Mouse (Mus musculus) urinary bladder, postnatal 25 days (tissue): ENCODE measurements at regions not wholly inside any gene's neighbourhood (a gene's known extent, or its start where the extent isn't known, plus 50 kb on each side); places are given as distances from the start of the nearest gene placed in this dataset.
A peak's percentile ranks its signal among the peaks of the same experiment; 100 is the strongest.

ENCODE experiments used
- DNase-seq: peaks from one replicate; pipeline ENCODE4 v3.0.0; 2022; ENCODE audit warnings: low spot score

DNA sequence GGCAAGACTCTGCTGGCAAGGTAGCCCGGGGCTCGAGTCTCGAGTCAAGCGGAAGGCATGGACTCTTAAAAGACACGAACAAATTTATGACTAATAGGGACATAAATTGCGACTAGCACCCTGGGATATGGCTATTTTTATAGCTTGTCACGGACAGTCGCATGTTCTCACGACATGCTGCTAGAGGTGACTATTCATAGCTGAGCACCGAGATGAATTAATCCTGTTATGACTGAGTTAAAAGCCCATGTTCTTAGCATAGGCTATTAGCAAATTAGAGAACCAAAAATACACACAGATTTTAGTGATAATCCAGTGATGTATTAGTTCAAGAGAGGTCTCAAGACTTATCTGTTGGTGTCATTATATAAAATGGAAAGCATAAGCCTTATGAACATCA, 539.2 kb downstream of the Gm19410 start:
- DNase-seq, result no peak

DNA sequence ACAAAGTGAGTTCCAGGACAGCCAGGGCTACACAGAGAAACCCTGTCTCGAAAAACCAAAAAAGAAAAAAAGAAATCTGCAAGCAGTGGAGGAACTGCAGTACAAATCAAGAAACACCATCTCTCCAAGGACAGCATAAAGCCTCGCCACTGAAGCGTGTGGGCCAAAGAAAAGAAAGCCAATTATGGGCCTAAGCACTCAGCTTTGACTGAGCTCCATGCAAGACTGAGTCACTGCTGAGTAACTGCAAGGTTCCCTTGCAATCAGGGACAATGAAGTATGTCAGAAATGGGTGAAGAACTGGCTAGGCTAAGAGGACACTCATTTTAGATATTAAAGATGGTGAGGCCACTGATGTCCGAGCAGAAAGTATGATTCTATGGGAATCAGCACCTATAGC, 540.7 kb downstream of the Gm19410 start:
- no peak for DNase-seq

DNA sequence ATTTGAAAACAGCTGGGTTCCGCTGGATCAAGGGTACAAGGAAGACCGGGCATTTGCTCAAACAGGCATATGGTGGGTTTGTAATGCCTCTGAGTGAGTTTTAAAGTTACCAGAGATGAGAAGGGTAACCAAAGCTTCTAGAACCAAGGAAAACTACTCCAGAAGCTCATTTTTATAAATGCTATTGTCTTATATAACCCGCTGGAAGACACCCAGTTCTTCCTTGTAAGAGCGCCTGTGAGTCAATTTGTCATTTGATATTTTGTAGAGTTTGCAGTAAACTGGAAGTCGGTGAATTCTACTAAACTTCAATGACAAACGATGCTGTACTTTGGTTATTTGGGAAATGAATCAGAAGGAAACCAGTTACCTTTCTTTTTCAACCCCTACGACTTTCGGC, 541.9 kb downstream of the Gm19410 start:
- no peak for DNase-seq

DNA sequence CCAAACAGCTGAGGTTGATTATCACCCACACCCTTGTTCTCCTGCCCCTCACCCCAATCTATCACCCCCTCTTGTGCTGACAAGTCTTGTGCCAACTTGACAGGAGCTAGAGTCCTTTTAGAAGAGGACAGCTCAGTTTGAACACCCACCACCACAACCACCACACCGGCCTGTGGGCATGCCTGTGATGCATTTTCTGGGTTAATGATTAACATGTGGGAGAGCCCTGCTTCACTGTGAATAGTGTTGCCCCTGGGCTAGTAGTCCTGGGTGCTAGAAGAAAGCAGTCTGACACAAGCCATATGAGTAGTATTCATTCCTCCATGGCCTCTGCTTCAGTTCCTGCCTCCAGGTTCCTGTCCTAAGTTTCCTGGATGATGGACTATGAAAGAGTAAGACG, 542.5 kb downstream of the Gm19410 start:
- no peak for DNase-seq

DNA sequence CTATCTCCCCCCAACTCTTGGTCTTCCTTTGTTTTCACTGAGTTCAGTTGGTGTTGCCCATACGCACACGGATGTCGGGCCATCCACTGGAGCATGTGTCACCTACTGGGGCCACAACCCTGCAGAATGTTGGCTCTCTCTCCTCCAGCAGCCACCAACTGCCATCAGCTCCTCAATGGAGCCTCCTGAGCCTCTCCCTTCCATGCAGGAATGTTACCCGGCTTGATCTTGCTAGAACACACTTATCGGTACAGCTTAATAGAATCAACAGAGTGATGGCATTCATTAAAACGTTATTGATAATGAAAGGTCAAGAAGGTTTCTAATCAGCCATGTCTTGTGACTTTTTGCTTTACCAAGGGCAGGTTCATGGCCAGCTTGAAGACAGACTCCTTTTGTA, 543.7 kb downstream of the Gm19410 start:
- no peak for DNase-seq

DNA sequence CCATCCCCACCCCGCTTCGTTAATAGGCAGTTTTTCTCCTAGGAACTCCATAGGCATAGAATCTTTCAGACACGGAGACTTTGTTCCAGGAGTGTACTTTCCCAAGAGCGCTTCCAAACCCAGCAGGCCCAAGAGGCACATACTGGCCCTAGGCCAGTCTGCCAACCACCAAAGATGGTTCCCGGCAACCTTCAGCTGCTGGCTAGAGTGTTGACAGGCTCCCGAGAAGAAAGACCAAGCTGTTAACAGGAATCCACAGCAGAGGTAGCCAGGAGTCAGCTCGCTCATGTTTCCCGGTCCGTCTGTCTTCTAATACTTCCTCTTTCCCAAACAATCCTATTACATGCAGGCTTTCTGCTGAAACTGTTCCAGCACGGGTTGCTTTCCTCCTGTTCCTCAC, 544.4 kb downstream of the Gm19410 start:
- no peak for DNase-seq

DNA sequence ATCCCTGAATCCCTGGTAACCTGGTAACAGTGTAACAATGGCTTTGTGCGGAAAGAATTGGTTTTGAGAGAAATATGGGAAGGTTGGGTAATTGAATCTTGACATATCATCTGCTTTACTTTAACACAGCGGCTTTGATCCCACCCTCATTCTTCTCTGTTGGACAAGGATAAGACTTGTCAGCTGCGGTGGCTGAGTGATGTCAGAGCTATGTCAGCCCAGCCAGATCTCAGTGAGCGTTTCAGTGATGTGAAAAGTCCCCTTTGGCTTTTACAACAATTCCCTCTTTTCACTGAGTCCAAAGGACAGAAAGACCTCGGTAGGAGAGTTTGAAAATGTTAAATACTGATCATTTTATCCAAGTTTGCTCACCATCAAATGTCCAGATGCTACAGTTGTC, 546.1 kb downstream of the Gm19410 start:
- no peak for DNase-seq

DNA sequence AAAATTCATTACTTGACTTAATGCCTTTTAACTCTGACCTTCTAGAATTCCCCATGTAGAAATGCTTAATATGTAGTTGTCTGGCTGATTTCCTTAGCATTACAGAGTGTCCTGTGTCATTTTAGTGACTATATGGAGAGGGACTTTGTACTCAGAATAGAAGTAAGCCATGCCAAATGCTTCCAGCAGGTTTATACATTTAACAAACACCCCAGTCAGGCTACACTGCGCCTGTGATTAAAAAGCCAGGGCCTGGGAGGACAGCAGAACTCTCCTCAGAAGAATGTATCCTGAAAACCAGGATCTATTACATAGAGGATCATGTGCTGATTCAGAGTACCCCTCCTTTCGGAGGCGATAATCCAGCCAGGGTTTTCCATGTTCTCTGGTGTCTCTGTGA, 547.4 kb downstream of the Gm19410 start:
- DNase-seq, result no peak

DNA sequence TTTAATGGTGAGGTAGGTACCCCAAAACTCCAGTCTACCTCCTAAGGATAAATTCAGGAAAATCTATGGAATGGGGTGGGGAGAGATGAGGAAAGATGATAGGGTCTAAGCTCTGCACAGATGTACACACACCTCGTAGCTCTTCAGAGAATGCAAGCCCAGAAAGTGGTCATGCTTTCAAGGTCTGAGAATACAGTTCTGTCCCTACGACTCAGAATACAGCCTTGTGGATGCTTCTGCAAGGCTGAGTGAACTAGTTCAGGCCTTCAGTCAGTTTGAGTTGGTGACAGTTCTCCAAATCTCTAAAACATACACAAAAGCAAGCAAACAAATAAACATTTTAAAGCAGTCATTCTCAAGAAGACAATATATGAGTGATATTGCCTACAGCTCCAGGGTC, 552.8 kb downstream of the Gm19410 start:
- no peak for DNase-seq

DNA sequence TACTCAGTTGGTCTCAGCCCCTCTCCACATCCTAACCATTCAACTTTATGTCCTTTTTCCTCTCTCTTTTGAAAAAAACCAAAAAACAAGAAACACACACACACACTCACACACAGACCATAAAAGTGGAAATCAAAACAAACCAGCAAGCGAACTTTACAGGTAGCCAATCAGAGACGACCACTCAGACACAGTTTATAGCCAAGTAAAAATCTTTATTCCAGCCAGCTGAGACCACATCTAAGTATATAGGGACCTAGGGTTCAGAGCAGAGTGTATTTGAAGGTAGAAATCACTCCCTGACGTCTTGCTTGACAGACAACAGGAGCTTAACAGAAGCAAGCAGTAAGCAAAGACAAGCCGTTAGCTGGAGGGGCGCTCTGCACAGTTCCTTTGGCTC, 553.3 kb downstream of the Gm19410 start:
- DNase-seq, result no peak

DNA sequence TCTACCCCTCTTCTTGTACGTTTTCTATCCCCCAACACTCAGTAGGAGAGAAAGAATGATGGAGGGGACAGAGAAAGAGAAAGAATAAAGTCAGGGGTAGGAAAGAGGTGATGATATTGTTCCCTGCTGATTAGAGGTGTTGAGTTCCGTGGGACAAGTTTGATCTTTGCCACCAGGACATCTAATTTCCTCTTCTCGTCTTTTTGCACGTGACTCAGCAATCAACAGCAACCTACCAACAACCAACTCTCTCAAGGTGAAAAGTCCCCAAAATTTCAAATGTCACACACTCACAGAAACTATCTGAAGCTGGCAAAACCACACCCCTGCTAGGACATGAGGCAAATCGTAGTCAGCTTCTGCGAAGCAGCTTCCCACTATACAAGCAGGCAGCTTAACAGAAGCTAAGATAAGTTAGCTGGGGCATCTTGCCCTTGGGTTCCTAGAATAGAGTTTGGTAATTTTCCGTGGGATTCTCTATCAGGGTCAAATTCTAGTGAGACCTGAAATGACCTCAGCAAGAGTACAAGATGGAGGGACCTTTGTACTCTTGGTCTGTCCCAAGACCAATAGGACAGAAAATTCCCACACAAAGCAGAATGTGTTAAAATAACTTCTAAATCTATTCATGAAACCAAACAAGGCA, 553.8 kb downstream of the Gm19410 start:
- DNase-seq, result no peak

DNA sequence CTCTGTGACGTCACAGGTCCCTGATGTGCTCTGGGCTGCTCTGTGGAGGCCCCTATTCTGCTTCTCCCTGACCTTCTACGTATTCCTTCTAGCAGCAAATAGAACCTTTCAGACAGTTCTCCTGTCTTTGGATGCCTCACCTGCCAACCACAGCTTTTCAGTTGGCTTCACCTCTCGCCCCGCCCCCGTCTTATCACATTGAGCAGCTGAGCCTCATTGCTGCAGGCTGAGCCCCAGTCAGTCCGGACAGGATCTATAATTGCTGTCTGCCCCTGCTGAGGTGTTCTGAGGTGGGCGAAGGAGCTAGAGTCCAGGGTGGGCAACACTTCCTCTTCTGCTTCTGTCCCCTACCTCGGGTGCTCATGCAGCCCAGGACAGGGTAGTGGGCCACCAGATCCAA, 556.5 kb downstream of the Gm19410 start:
- DNase-seq, result no peak

DNA sequence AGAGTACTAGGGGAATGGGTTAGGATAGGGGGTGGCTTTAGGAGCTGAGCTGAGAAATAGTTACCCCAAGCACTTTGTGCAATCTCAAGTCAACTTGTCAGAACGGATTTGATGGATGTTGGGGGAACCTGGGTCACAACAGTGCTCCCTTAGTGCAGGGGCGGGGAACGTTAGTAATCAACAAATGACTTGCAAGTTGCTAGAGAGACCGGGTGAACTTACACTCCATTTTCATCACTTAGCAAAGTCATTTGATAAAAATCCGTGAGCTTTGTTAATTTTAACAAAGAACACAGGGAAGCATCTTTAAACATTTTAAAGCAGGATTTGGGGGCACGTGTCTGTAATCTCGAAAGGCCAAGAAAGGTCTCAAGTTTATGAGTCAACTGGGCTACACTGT, 557.0 kb downstream of the Gm19410 start:
- DNase-seq, result no peak

DNA sequence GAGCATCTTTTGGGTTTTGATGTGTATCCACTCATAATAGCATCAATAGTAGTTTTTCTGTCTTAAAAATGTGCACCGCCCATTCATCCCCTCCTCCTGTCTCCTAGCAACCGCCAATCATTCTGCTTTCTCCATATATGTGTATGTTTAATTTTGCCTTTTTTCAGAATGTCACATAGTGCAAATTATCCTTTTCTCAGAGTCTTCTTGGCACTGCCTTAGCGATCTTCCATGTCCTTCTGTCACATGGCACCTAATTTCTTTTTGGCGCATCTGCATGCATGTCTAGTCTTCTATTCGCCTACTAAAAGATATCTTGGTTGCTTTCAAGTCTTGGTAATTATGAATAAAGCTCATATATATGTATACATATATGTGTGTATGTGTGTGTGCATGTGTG, 573.0 kb downstream of the Gm19410 start:
- DNase-seq, result no peak

DNA sequence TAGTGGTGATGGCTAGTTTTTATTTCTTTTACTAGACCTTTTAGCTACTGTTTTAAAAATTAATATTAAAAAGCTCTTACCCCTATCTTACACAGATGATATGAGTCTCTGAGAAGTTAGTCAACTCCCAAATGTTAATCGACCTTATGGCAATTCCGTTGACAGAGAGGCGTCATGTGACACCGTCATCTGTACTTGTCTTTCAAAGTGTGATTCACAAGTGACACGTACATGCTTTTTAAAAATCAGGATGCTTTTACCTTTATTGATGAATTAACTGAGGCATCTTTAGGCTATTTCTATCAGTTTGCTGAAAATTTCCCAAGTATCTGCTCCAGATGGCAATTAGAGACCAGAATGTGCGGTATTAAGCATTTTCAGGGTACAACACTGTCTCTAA, 573.9 kb downstream of the Gm19410 start:
- DNase-seq, result no peak

DNA sequence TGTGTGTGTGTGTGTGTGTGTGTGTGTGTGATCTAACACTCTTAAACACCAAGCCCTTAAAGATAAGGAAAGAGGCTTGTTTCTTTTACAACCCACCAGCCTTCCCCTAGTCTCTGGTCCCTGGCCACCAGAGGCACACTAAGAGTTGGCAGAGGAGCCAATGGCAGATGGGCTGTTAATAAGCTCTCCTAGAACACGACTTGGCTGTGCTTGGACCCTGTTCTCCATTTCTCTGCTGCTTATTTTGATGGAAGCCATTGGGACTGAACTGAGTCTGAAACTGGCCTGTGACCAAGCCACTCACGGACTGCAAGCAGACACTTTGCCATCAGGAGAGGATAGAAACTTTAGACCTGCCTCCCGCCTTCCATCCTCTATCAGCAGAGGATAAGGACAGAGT, 574.9 kb downstream of the Gm19410 start:
- DNase-seq, result no peak

DNA sequence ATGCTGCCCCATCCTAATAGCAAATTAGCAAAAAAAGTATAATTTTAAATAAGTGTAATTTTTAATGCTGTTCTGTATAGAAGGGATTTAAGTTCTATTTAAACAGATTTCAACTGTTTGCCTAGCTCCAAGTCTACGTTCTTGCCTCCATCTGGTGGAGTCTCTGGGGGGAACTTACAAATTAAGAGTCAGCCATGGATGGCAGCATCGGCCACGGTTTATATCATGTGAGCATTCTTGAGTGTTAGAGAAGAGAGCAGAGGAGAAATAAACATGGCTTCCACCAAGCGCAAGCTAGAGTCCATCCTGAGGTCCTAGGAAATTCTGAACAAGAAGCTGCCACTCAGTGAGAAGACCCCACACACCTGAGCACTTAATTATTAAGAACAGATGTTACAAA, 576.4 kb downstream of the Gm19410 start:
- DNase-seq, result no peak

DNA sequence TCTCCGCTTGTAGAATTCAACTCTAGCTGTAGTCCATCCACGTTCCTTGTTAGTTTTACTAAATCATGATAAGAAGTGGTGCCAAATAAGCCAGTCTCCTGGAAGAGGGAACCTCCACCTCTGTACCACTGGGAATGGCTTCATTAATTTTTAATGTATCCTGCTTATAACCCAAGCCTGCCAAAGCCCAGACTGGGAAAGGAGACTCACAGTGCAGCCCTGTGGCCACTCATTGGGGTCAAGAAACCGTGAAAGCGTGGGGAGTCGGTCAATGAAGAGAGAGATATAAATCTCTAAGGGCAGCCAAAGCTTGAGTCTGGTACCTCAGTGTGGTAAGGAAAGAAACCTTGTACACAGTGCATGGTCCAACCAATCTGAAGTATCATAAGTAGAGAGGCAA, 577.1 kb downstream of the Gm19410 start:
- no peak for DNase-seq

DNA sequence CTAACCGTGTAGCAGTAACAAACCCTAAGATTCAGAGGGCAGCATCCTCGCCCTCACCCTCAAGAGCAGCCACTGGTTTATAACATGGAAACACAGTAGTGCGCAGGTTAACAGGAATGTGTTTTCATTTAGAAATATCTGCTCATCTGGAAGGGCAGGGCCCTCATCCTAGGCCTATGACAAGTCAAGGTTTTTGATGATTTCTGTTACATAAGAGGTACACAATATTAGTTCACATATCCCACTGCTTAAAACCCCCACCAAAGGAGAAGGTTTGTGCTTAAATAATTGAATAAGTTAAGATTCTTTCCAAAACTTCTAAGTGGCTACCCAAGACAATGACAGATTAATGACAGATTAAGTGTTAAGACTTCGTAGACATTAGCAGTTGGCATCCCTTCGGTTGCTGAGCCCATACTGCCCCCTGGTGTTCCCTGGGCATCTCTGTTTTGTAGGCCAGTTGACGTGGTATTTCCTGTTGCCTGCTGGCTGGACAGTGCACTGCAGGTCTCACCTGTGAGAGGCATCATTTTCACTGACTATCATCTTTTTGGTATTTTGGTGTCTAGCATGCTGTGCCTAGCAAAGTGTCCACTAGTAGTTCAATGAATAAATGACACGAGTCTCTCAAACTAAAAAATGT, 581.2 kb downstream of the Gm19410 start:
- peak; percentile 79 for DNase-seq

DNA sequence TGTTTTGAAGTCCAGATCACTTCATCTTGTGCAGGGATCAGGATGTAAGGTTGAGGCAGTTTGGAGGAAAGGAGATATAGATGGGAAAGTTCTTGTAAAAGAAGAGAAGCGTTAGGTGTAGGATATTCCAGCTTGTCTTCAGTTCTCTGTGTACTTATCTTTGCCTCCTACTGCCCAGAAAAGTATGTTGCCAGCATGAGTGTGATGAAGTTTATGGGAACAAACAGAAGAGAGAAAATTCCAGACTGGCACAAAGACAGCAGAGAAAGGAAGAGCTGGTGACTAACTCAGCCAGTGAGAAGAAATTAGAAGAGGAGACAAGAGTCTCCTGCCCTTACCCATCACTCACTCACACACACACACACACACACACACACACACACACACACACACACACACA, 582.5 kb downstream of the Gm19410 start:
- DNase-seq, result no peak

DNA sequence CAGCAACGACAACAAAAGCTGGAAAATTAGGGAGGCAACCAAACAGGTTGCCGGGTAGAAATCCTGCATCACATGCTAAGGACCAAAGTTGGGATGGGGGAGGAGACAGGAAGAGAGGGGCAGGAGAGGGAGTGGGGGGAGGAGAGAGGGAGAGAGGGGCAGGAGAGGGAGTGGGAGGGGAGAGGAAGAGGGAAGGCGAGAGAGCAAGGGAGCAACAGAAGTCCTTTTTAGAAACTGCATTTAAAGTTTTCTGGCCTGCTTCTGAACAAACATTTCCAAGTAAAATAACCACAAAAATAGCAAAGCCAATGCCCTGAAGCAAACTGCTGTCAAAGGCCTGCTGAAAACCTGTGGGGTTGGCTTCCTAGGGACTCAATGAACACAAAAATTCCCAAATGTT, 589.3 kb downstream of the Gm19410 start:
- DNase-seq, result no peak

DNA sequence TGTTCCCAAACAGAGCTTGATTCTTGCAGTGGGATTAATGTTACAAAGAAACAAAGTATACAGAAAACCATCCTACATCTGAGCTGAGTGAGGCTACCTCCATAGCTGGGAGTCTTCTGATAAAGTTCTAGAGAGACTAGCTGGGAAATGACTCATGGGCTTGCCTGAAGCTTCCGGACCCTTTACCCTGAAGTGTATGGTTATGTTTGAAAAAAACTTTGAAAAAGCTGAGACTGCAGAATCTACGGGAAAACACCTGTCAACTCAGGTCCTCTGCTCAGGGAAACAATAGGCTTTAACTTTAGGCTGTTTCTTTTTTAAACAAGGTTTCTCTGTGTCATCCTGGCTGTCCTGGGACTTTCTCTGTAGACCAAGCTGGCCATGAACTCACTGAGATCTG, 593.4 kb downstream of the Gm19410 start:
- DNase-seq, result no peak

DNA sequence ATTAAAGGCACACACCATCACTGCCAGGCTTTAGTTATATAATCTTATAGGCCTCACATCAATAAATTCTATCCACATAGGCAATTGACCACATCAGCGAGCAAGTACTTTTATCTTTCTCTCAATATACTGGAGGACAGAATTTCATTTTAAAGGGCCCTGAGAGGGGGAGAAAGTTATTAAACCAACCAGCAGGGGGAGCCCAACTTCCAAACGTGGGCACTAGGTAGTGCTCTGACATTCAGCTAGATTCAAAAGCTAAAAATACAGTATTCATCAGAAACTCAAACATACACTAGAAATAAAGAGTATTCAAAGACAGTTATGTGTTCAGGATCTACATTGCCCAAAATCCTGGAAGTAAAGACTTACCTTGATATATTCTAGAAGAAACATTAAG, 595.7 kb downstream of the Gm19410 start:
- DNase-seq, result peak; percentile 77

DNA sequence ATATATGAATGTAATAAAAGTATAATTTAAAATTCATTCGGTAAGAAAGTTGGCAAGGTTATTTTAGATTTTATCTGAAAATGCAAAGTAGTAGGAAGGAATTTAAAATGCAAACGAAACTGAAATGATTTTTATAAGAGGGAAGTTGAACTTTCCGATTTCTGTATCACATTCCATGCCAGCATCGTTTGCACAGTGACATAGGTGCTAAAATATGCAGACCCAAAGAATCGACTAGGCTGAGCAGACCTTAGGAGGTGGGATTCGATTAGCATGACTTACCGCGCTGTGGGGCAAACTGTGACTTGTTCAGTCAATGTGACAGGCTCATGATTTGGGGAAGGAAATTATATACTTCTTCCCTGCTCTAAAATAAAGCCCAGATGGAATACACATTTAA, 596.2 kb downstream of the Gm19410 start:
- no peak for DNase-seq
